ENCODE assay signal across 15 mouse cellular contexts in genomic region chr7:73567754-73568161, GRCm38 (mm10). TPM values are rescaled to one million over a fixed set of nuclear protein-coding genes. Genes with fewer than 3 reads are reported as not detected.
DNase-seq lines count a peak whose midpoint lies in the region; ATAC-seq and TF ChIP-seq lines count a peak whose summit lies in the region.
"Had no signal": no experiment of that assay in that cellular context is flagged by ENCODE, and none has a peak within 500 bp of the region (broad histone marks: within the 10 kb centered on the region; RNA-seq: fewer than 3 reads in every experiment).

No protein-coding gene starts in this region.

- no peak overlapping the region for H3K4me2 ChIP-seq in heart, embryonic 12.5 days
- H3K4me2 ChIP-seq in kidney, postnatal 0 days (ENCODE audit: low read length): no peak overlapping the region
- H3K4me2 ChIP-seq in kidney, embryonic 16.5 days (replicated peaks; ENCODE audit: low read depth, low read length): no peak overlapping the region
- no peak overlapping the region for H3K4me2 ChIP-seq in heart, postnatal 0 days (ENCODE audit: low read depth, low read length)
- H3K4me2 ChIP-seq: limb, embryonic 13.5 days; neural tube, embryonic 12.5 days had no signal

- H3K4me3 ChIP-seq in heart, embryonic 12.5 days: no peak overlapping the region
- no peak overlapping the region for H3K4me3 ChIP-seq in kidney, postnatal 0 days (replicated peaks; ENCODE audit: low read depth, low read length)
- H3K4me3 ChIP-seq in kidney, embryonic 16.5 days (ENCODE audit: low read length): no peak overlapping the region
- H3K4me3 ChIP-seq in embryonic facial prominence, embryonic 10.5 days: no peak overlapping the region
- no peak overlapping the region for H3K4me3 ChIP-seq in heart, postnatal 0 days (ENCODE audit: low read depth, low read length)
- H3K4me3 ChIP-seq: left cerebral cortex, adult 2 months; limb, embryonic 13.5 days; neural tube, embryonic 12.5 days had no signal

- peak overlapping the region; percentile 31; the same call in 1 of the 2 replicates for H3K27ac ChIP-seq in heart, embryonic 12.5 days (ENCODE audit: poor library complexity, severe bottlenecking)
- H3K27ac ChIP-seq in kidney, postnatal 0 days: peak overlapping the region; percentile 25; the same call in 1 of the 2 replicates
- no peak overlapping the region for H3K27ac ChIP-seq in kidney, embryonic 16.5 days (ENCODE audit: low read length)
- no peak overlapping the region for H3K27ac ChIP-seq in embryonic facial prominence, embryonic 10.5 days (replicated peaks)
- H3K27ac ChIP-seq in heart, postnatal 0 days (ENCODE audit: low read depth): peak overlapping the region; percentile 73
- H3K27ac ChIP-seq: left cerebral cortex, adult 2 months; limb, embryonic 13.5 days; macrophage; neural tube, embryonic 12.5 days had no signal

- H3K36me3 ChIP-seq in heart, embryonic 12.5 days: no peaks in the 10 kb centered on the region
- H3K36me3 ChIP-seq in kidney, postnatal 0 days (ENCODE audit: insufficient read depth, low read length): no peaks in the 10 kb centered on the region
- no peaks in the 10 kb centered on the region for H3K36me3 ChIP-seq in kidney, embryonic 16.5 days (ENCODE audit: insufficient read depth, low read length)
- H3K36me3 ChIP-seq in embryonic facial prominence, embryonic 10.5 days (replicated peaks): no peaks in the 10 kb centered on the region
- no peaks in the 10 kb centered on the region for H3K36me3 ChIP-seq in heart, postnatal 0 days (replicated peaks; ENCODE audit: control insufficient read depth, insufficient read depth, low read length)
- H3K36me3 ChIP-seq: limb, embryonic 13.5 days; neural tube, embryonic 12.5 days had no signal

- TF ChIP-seq CTCF in kidney, postnatal 0 days (IDR thresholded peaks at IDR 0.05; ENCODE audit: low read depth): no peak
- no peak for TF ChIP-seq CTCF in heart, postnatal 0 days (IDR thresholded peaks at IDR 0.05; ENCODE audit: low read depth)

- no peaks in the 10 kb centered on the region for H3K27me3 ChIP-seq in heart, embryonic 12.5 days (replicated peaks)
- H3K27me3 ChIP-seq in kidney, postnatal 0 days (ENCODE audit: insufficient read depth, low read length): no peaks in the 10 kb centered on the region
- no peaks in the 10 kb centered on the region for H3K27me3 ChIP-seq in kidney, embryonic 16.5 days (ENCODE audit: insufficient read depth, low read length)
- no peaks in the 10 kb centered on the region for H3K27me3 ChIP-seq in embryonic facial prominence, embryonic 10.5 days (replicated peaks; ENCODE audit: low read depth, poor library complexity, severe bottlenecking)
- no peaks in the 10 kb centered on the region for H3K27me3 ChIP-seq in heart, postnatal 0 days (ENCODE audit: control insufficient read depth, insufficient read depth, low read length)
- H3K27me3 ChIP-seq: limb, embryonic 13.5 days; neural tube, embryonic 12.5 days had no signal

- peaks cover 16% of the 10 kb centered on the region for H3K4me1 ChIP-seq in heart, embryonic 12.5 days (replicated peaks)
- 0 out of 2 replicates have a peak, but pooled peaks cover 3% of the 10 kb centered on the region for H3K4me1 ChIP-seq in kidney, postnatal 0 days (replicated peaks; ENCODE audit: insufficient read depth, low read length)
- peaks cover 7% of the 10 kb centered on the region; the same call in 1 of the 2 replicates for H3K4me1 ChIP-seq in kidney, embryonic 16.5 days (ENCODE audit: insufficient read depth, low read length)
- peaks cover 12% of the 10 kb centered on the region for H3K4me1 ChIP-seq in embryonic facial prominence, embryonic 10.5 days
- H3K4me1 ChIP-seq in heart, postnatal 0 days (ENCODE audit: control insufficient read depth, insufficient read depth): peaks cover 18% of the 10 kb centered on the region
- H3K4me1 ChIP-seq: limb, embryonic 13.5 days; neural tube, embryonic 12.5 days had no signal

- ATAC-seq in heart, embryonic 12.5 days (ENCODE audit: insufficient number of reproducible peaks, low FRiP score): peak; percentile 36; the same call in 1 of the 2 replicates
- no peak for ATAC-seq in kidney, postnatal 0 days (replicated peaks; ENCODE audit: low FRiP score, low read depth)
- no peak for ATAC-seq in kidney, embryonic 16.5 days (ENCODE audit: low FRiP score, low TSS enrichment)
- ATAC-seq in heart, postnatal 0 days (ENCODE audit: insufficient read depth, low read depth): peak; percentile 71
- ATAC-seq: CD4-positive, CD25-positive, alpha-beta regulatory T cell, adult 4 months; forebrain, embryonic 14.5 days had no signal

- TF ChIP-seq EP300 in heart, postnatal 0 days (IDR thresholded peaks at IDR 0.05; ENCODE audit: low read depth): no peak

- intact Hi-C loops in heart, postnatal 25 days (cut with DNase I): no loop called here

- no peak overlapping the region for H3K9ac ChIP-seq in heart, embryonic 12.5 days
- no peak overlapping the region for H3K9ac ChIP-seq in kidney, postnatal 0 days (ENCODE audit: low read depth, low read length)
- no peak overlapping the region for H3K9ac ChIP-seq in kidney, embryonic 16.5 days (replicated peaks; ENCODE audit: low read length)
- peak overlapping the region; percentile 15; the same call in 1 of the 2 replicates for H3K9ac ChIP-seq in heart, postnatal 0 days (replicated peaks; ENCODE audit: low read depth, low read length)
- H3K9ac ChIP-seq: limb, embryonic 13.5 days; neural tube, embryonic 12.5 days had no signal

- 18% methylated on average over 4 of the region's 4 CpGs for WGBS in heart, embryonic 12.5 days
- 35% methylated on average over 4 of the region's 4 CpGs for WGBS in kidney, postnatal 0 days
- whole genome bisulfite sequencing in kidney, embryonic 16.5 days: 40% methylated on average over 4 of the region's 4 CpGs
- WGBS in embryonic facial prominence, embryonic 10.5 days: 41% methylated on average over 4 of the region's 4 CpGs
- WGBS in heart, postnatal 0 days: 18% methylated on average over 4 of the region's 4 CpGs

- no peak for DNase-seq in heart, postnatal 25 days (ENCODE audit: low spot score)
- no peak for DNase-seq in kidney, postnatal 0 days (ENCODE audit: low spot score)
- peak; percentile 7 for DNase-seq in embryonic facial prominence, embryonic 10.5 days (ENCODE audit: low spot score)
- peak; percentile 55 for DNase-seq in heart, postnatal 0 days (ENCODE audit: low spot score)
- DNase-seq in urinary bladder, postnatal 36 days (ENCODE audit: low spot score in 2 of 2): no peak
- DNase-seq: adrenal gland, postnatal 14 days; cerebellum, adult 9-11 months had no signal

- H3K9me3 ChIP-seq in heart, embryonic 12.5 days (replicated peaks): peaks cover 2% of the 10 kb centered on the region; the same call in 1 of the 2 replicates
- no peaks in the 10 kb centered on the region for H3K9me3 ChIP-seq in kidney, postnatal 0 days (replicated peaks; ENCODE audit: low read length)
- no peaks in the 10 kb centered on the region for H3K9me3 ChIP-seq in kidney, embryonic 16.5 days (ENCODE audit: low read length)
- no peaks in the 10 kb centered on the region for H3K9me3 ChIP-seq in embryonic facial prominence, embryonic 10.5 days
- no peaks in the 10 kb centered on the region for H3K9me3 ChIP-seq in heart, postnatal 0 days (replicated peaks; ENCODE audit: control insufficient read depth, low read length)
- H3K9me3 ChIP-seq: neural tube, embryonic 12.5 days had no signal

RNA-seq across cellular contexts. Expression of gene Chd2, which starts 26.1 kb away (rescaled TPM):
- 48.5 and 50.4 TPM in 2 replicates for polyA plus RNA-seq in heart, embryonic 12.5 days (2016; fragmentation: Nextera tagmentation; extraction: Ambion mirVana)
- 10 to 100 TPM; 40.4 to 41.2 TPM for total RNA-seq in heart, postnatal 25 days (2021)
- 41.6 and 44.1 TPM in 2 replicates for polyA plus RNA-seq in kidney, postnatal 0 days (2015; fragmentation: Nextera tagmentation; extraction: Ambion mirVana)
- 45.3 and 59.0 TPM in 2 replicates for polyA plus RNA-seq in kidney, embryonic 16.5 days (2015; fragmentation: Nextera tagmentation; extraction: Ambion mirVana)
- 49.2 and 54.8 TPM in 2 replicates for polyA plus RNA-seq in embryonic facial prominence, embryonic 10.5 days (2016; fragmentation: Nextera tagmentation; extraction: Ambion mirVana)
- total RNA-seq in heart, postnatal 0 days (2014; rRNA removed; ENCODE audit: low replicate concordance): 43.0 and 65.5 TPM in 2 replicates
- polyA plus RNA-seq in heart, postnatal 0 days (2015; fragmentation: Nextera tagmentation; extraction: Ambion mirVana): 31.1 and 32.2 TPM in 2 replicates

Comparison
In these comparisons a context has a peak if more than half of its experiments do, and no peak if none do; other contexts are left out.
1. H3K27ac ChIP-seq: peak in heart, embryonic 12.5 days (single experiment), kidney, postnatal 0 days (single experiment) and heart, postnatal 0 days (single experiment); none in kidney, embryonic 16.5 days (single experiment) and embryonic facial prominence, embryonic 10.5 days (single experiment).
2. DNase-seq: peak in embryonic facial prominence, embryonic 10.5 days (single experiment) and heart, postnatal 0 days (single experiment); none in heart, postnatal 25 days (single experiment), kidney, postnatal 0 days (single experiment) and urinary bladder, postnatal 36 days (0 of 2).
3. ATAC-seq: peak in heart, embryonic 12.5 days (single experiment) and heart, postnatal 0 days (single experiment); none in kidney, postnatal 0 days (single experiment) and kidney, embryonic 16.5 days (single experiment).